Mouse (Mus musculus): ENCODE measurements around the gene Rusc2. TPM values are rescaled to one million over a fixed set of nuclear protein-coding genes. Genes with fewer than 3 reads are reported as not detected.

Gene Rusc2
- total RNA-seq, 1 experiment, result 19.0 TPM

DNA sequence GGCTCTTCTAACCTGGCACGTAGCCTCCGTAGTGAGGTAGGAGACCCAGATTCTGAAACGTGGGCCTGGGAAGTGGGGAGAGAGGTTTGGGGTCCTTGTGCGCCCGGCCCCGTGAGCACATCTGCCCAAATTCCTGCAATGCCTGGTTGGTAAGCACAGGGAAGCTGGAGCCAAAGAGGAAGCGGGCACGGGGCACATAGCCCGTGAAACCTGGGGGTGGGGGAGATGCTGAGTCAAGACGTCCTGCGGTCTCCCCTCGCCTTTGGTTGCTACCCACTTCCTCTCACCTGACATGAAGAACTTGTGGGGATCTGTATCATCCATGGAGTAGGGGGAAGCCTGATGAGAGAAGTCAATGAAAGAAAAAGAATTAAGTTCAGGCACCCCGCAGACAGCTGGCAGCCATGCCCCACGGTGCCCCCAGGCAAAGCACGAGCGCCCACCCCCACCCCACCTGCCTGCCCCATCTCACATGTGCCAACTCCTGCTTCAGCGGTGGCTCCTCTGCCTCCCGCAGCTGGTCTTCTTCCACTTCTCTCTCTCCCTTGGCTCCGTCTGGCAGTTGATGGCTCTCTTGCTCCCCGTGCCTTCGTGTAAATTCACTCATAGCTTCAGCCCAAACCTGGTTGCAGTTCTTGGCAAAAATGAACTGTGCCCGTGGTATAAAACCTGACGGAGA, 45.9 kb downstream of the Rusc2 start:
- no peaks in the 10 kb centered on the region for H3K9me3 ChIP-seq (ENCODE audit: control insufficient read depth, insufficient read depth, low read depth, low read length)
- H3K36me3 ChIP-seq (ENCODE audit: control insufficient read depth, insufficient read depth, low read length, poor library complexity, severe bottlenecking), result peaks cover 10% of the 10 kb centered on the region; the same call in 1 of the 2 replicates
- peak overlapping the region; percentile 32 to 36; a peak in 2 of 4 replicates for H3K4me3 ChIP-seq (ENCODE audit: insufficient read depth in 1 of 2, low read depth in 1 of 2, low read length in 2 of 2, poor library complexity in 1 of 2, severe bottlenecking in 1 of 2)
- peaks cover 0 to 17% of the 10 kb centered on the region in 2 experiments; a peak in 1 of 4 replicates for H3K4me1 ChIP-seq (ENCODE audit: control insufficient read depth in 2 of 2, insufficient read depth in 2 of 2, low read length in 2 of 2, poor library complexity in 1 of 2)
- in situ Hi-C loops (cut with MboI; ENCODE audit: low sequenced_read_pairs in 2 of 2, unreplicated experiment in 2 of 2), result no loop called here
- H3K9ac ChIP-seq (ENCODE audit: insufficient read depth, low read depth, low read length, poor library complexity, severe bottlenecking), result no peak overlapping the region; the same call in 1 of the 2 replicates
- H3K27ac ChIP-seq (ENCODE audit: insufficient read depth, low read depth, low read length, poor library complexity, severe bottlenecking), result no peak overlapping the region
- TF ChIP-seq MAFK (IDR thresholded peaks at IDR 0.05; ENCODE audit: insufficient read depth, low read depth, low read length) (no peak), ZC3H11A (IDR thresholded peaks at IDR 0.05; ENCODE audit: borderline replicate concordance, low read depth, low read length) (no peak), HCFC1 (IDR thresholded peaks at IDR 0.05; ENCODE audit: borderline replicate concordance, insufficient read depth, low read length) (no peak), CHD2 (IDR thresholded peaks at IDR 0.05; ENCODE audit: low read depth, low read length) (no peak), ZNF384 (IDR thresholded peaks at IDR 0.05; ENCODE audit: low read depth, low read length) (no peak)
- DNase-seq (ENCODE audit: low read depth, low spot score), result no peak

DNA sequence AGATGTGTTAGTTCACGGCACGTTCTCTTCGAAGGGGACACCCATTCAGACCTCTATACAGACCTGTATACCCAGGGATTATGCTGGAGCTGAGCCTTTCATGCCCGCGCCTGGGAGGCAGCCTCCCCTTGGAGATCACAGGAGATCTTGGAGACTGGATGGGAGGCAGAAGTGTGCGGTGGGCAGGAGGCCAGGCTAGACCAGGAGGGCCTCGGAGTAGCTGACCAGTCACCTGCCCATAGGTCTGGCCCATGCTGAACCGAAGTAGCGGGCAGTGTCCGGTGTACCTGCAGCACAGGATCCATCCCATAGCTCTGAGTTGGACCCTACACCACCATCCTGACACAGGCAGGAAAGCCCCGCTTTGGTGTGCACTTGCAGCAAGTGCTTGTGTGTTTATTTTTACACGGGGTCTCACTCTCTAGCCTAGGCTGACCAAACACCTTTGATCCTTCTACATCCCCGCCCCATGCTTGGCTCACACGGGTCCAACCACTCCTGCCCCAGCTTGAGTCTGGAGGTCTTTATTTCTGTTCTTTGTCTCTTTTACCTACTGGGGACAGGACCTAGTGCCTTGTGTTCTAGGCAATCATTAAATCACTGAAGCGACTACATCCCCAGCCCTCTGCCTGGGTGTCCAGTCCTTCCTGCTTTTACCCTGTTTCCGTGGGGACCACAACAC, 46.5 kb downstream of the Rusc2 start:
- Histone ChIP-seq H3K27ac (ENCODE audit: insufficient read depth, low read depth, low read length, poor library complexity, severe bottlenecking) (no peak overlapping the region), H3K36me3 (ENCODE audit: control insufficient read depth, insufficient read depth, low read length, poor library complexity, severe bottlenecking) (peaks cover 10% of the 10 kb centered on the region; the same call in 1 of the 2 replicates), H3K4me3 (ENCODE audit: insufficient read depth in 1 of 2, low read depth in 1 of 2, low read length in 2 of 2, poor library complexity in 1 of 2, severe bottlenecking in 1 of 2) (peak overlapping the region; percentile 30 to 34; a peak in 3 of 4 replicates), H3K4me1 (ENCODE audit: control insufficient read depth in 2 of 2, insufficient read depth in 2 of 2, low read length in 2 of 2, poor library complexity in 1 of 2) (peaks cover 0 to 17% of the 10 kb centered on the region in 2 experiments; a peak in 1 of 4 replicates), H3K9me3 (ENCODE audit: control insufficient read depth, insufficient read depth, low read depth, low read length) (no peaks in the 10 kb centered on the region), H3K9ac (ENCODE audit: insufficient read depth, low read depth, low read length, poor library complexity, severe bottlenecking) (no peak overlapping the region; the same call in 1 of the 2 replicates)
- TF ChIP-seq ZNF384 (IDR thresholded peaks at IDR 0.05; ENCODE audit: low read depth, low read length) (no peak), ZC3H11A (IDR thresholded peaks at IDR 0.05; ENCODE audit: borderline replicate concordance, low read depth, low read length) (no peak), MAFK (IDR thresholded peaks at IDR 0.05; ENCODE audit: insufficient read depth, low read depth, low read length) (no peak), HCFC1 (IDR thresholded peaks at IDR 0.05; ENCODE audit: borderline replicate concordance, insufficient read depth, low read length) (no peak), CHD2 (IDR thresholded peaks at IDR 0.05; ENCODE audit: low read depth, low read length) (no peak)
- in situ Hi-C loops (cut with MboI; ENCODE audit: low sequenced_read_pairs in 2 of 2, unreplicated experiment in 2 of 2), result no loop called here
- no peak for DNase-seq (ENCODE audit: low read depth, low spot score)

- no peak within 1 kb of the TSS for H3K27ac ChIP-seq (ENCODE audit: insufficient read depth, low read depth, low read length, poor library complexity, severe bottlenecking)
- no peak for TF ChIP-seq CHD2 (IDR thresholded peaks at IDR 0.05; ENCODE audit: low read depth, low read length)
- no peak for TF ChIP-seq ZC3H11A (IDR thresholded peaks at IDR 0.05; ENCODE audit: borderline replicate concordance, low read depth, low read length)
- TF ChIP-seq MAFK (IDR thresholded peaks at IDR 0.05; ENCODE audit: insufficient read depth, low read depth, low read length), result no peak
- no peak for TF ChIP-seq ZNF384 (IDR thresholded peaks at IDR 0.05; ENCODE audit: low read depth, low read length)
- TF ChIP-seq HCFC1 (IDR thresholded peaks at IDR 0.05; ENCODE audit: borderline replicate concordance, insufficient read depth, low read length), result no peak
- H3K4me3 ChIP-seq (ENCODE audit: insufficient read depth in 1 of 2, low read depth in 1 of 2, low read length in 2 of 2, poor library complexity in 1 of 2, severe bottlenecking in 1 of 2), result peak within 1 kb of the TSS; percentile 30 to 34; a peak in 3 of 4 replicates
- DNase-seq (ENCODE audit: low read depth, low spot score), result no peak
- peak within 1 kb of the TSS; percentile 31 for H3K9ac ChIP-seq (ENCODE audit: insufficient read depth, low read depth, low read length, poor library complexity, severe bottlenecking)
- H3K4me1 ChIP-seq (ENCODE audit: control insufficient read depth in 2 of 2, insufficient read depth in 2 of 2, low read length in 2 of 2, poor library complexity in 1 of 2), result peaks cover 0 to 17% of the 10 kb centered on the region in 2 experiments; a peak in 2 of 4 replicates
- no peaks in the 10 kb centered on the region for H3K9me3 ChIP-seq (ENCODE audit: control insufficient read depth, insufficient read depth, low read depth, low read length)
- in situ Hi-C loops (cut with MboI; ENCODE audit: low sequenced_read_pairs in 2 of 2, unreplicated experiment in 2 of 2), result no loop called here
- 0 out of 2 replicates have a peak, but pooled peaks cover 5% of the 10 kb centered on the region for H3K36me3 ChIP-seq (ENCODE audit: control insufficient read depth, insufficient read depth, low read length, poor library complexity, severe bottlenecking)
Measured at GRCm38 (mm10) chr4:43428946-43429345, 47.2 kb downstream of the Rusc2 start, which contains the start of gene Fam166b. Gene Fam166b, minus strand, starts transcription at chr4:43429134.

GRCm38 (mm10) chr4:43431690-43432089, 49.9 kb downstream of the Rusc2 start:
- peak; percentile 56; the same call in 1 of the 2 replicates for TF ChIP-seq HCFC1 (IDR thresholded peaks at IDR 0.05; ENCODE audit: borderline replicate concordance, insufficient read depth, low read length)
- no peak for TF ChIP-seq CHD2 (IDR thresholded peaks at IDR 0.05; ENCODE audit: low read depth, low read length)
- TF ChIP-seq ZC3H11A (IDR thresholded peaks at IDR 0.05; ENCODE audit: borderline replicate concordance, low read depth, low read length), result peak; percentile 33; the same call in 1 of the 2 replicates
- no peak for TF ChIP-seq ZNF384 (IDR thresholded peaks at IDR 0.05; ENCODE audit: low read depth, low read length)
- Histone ChIP-seq H3K4me3 (ENCODE audit: insufficient read depth in 1 of 2, low read depth in 1 of 2, low read length in 2 of 2, poor library complexity in 1 of 2, severe bottlenecking in 1 of 2) (no peak overlapping the region), H3K9ac (ENCODE audit: insufficient read depth, low read depth, low read length, poor library complexity, severe bottlenecking) (no peak overlapping the region), H3K4me1 (ENCODE audit: control insufficient read depth in 2 of 2, insufficient read depth in 2 of 2, low read length in 2 of 2, poor library complexity in 1 of 2) (peaks cover 0 to 10% of the 10 kb centered on the region in 2 experiments; a peak in 2 of 4 replicates), H3K27ac (ENCODE audit: insufficient read depth, low read depth, low read length, poor library complexity, severe bottlenecking) (no peak overlapping the region), H3K9me3 (ENCODE audit: control insufficient read depth, insufficient read depth, low read depth, low read length) (no peaks in the 10 kb centered on the region), H3K36me3 (ENCODE audit: control insufficient read depth, insufficient read depth, low read length, poor library complexity, severe bottlenecking) (no peaks in the 10 kb centered on the region)
- DNase-seq (ENCODE audit: low read depth, low spot score), result peak; percentile 74
- in situ Hi-C loops (cut with MboI; ENCODE audit: low sequenced_read_pairs in 2 of 2, unreplicated experiment in 2 of 2), result loop anchor here in 1 of 2 experiments (5.0 kb wide), 1 partner anchor 56 kb away; no protein-coding TSS in a partner anchor
